Mouse (Mus musculus): ENCODE measurements at regions not wholly inside any gene's neighbourhood (a gene's known extent, or its start where the extent isn't known, plus 50 kb on each side); places are given as distances from the start of the nearest gene placed in this dataset.

DNA sequence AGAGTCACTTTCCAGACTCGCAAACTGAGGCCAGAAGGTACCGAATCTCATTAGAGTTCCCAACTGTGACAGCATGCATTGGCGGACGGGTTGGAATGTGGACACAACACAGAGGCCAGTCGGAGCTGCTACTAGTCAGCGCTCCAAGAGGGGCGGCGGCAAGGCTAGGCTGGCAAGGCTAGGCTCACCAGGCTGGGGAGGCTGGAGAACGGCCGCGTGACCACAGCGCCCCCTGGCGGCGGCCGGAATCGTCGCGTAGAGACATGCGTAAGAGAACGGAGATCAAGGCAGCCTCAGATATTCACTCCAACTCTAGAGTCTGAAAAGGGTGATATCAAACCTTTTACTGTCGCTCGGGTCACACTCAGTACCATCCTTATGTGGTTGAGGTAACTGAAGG lies 72.8 kb upstream of the Cdh5 start:
- TF ChIP-seq CTCF (IDR thresholded peaks at IDR 0.05; ENCODE audit: low read depth, low read length) (peak; percentile 90), POLR2A (IDR thresholded peaks at IDR 0.05; ENCODE audit: insufficient read depth, low read length) (no peak)
